Mouse (Mus musculus) forebrain, embryonic 14.5 days (tissue): ENCODE results near the gene Drd3. TPM values are rescaled to one million over a fixed set of nuclear protein-coding genes. Genes with fewer than 3 reads are reported as not detected.

Experiments used
- ATAC-seq: fragments of 200-750 bp; cut with Nextera tagmentation; 2 replicates; pipeline ENCODE4 v1.8.0; 2017; ENCODE audit warnings: mild to moderate bottlenecking, moderate library complexity
- DNase-seq: peaks from one replicate; pipeline ENCODE4 v3.0.0-alpha.2; 2015; ENCODE audit warnings: low spot score
- H3K27ac ChIP-seq: fragments of 300-500 bp; sonication (generic); 2 replicates; pipeline ENCODE4 v1.5.1; 2014; ENCODE audit warnings: low read depth, mild to moderate bottlenecking, control low read depth, low read length, moderate library complexity
- H3K27me3 ChIP-seq: fragments of 300-500 bp; sonication (generic); replicated peaks from 2 replicates; pipeline ENCODE4 v1.6.1; 2014; ENCODE audit warnings: low read length, control low read depth, mixed read lengths; ENCODE audit not compliant: control insufficient read depth, insufficient read depth
- H3K36me3 ChIP-seq: fragments of 300-500 bp; sonication (generic); 2 replicates; pipeline ENCODE4 v1.6.1; 2014; ENCODE audit warnings: low read length, control low read depth; ENCODE audit not compliant: control insufficient read depth, insufficient read depth
- H3K4me1 ChIP-seq: fragments of 300-500 bp; sonication (generic); 2 replicates; pipeline ENCODE4 v1.6.1; 2014; ENCODE audit warnings: antibody characterized with exemption, low read length, control low read depth; ENCODE audit not compliant: control insufficient read depth, insufficient read depth
- H3K4me2 ChIP-seq: fragments of 300-500 bp; sonication (generic); 2 replicates; pipeline ENCODE4 v1.6.1; 2014; ENCODE audit warnings: mild to moderate bottlenecking, control low read depth, low read length
- H3K4me3 ChIP-seq: fragments of 300-500 bp; sonication (generic); 2 replicates; pipeline ENCODE4 v1.5.1; 2014; ENCODE audit warnings: low read depth, low read length, control low read depth
- H3K9ac ChIP-seq: fragments of 300-500 bp; sonication (generic); 2 replicates; pipeline ENCODE4 v1.6.1; 2014; ENCODE audit warnings: mild to moderate bottlenecking, low read length, control low read depth, moderate library complexity
- H3K9me3 ChIP-seq: fragments of 300-500 bp; sonication (generic); replicated peaks from 2 replicates; pipeline ENCODE4 v1.6.1; 2016; ENCODE audit warnings: low read length, control low read depth, mixed read lengths; ENCODE audit not compliant: control insufficient read depth
- WGBS: fragments of 180-500 bp; shearing (Covaris S2); extraction: QIAGEN DNeasy Blood & Tissue Kit; methylation state at CpG from one replicate; pipeline ENCODE4 v1.1.7; 2014; 5-methylcytosine and 5-hydroxymethylcytosine counted together
- microRNA-seq: library from miRNA; unstranded; fragments of <30 nt; microRNA quantifications from one replicate; pipeline ENCODE4, GENCODE M21; 2016
- polyA plus RNA-seq: library from polyadenylated mRNA; unstranded; fragments of >200 nt; fragmentation: Nextera tagmentation; extraction: Ambion mirVana; gene quantifications from 2 replicates; pipeline ENCODE4 v1.2.1, GENCODE M21; 2014

Drd3 gene
- polyA plus RNA-seq, 1 experiment from 2014 or later, result 0.13 TPM

DNA sequence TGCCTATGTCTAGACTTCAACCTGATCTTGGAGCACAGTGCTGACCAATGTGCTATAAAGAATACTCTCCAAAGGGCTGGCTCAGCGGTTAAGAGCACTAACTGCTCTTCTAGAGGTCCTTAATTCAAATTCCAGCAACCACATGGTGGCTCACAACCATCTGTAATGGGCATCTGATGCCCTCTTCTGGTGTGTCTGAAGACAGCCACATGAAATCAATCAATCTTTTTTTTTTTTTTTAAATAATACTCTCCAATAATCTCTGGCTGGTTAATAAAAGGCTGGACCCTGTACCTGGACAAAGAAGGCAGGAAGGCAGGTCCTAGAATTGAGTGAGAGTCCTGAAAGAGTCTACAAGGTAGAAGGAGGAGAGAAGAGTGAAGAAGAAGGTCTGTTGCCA is 96.0 kb downstream of the Drd3 start:
- Histone ChIP-seq H3K9ac (no peak overlapping the region), H3K27me3 (no peaks in the 10 kb centered on the region), H3K36me3 (no peaks in the 10 kb centered on the region), H3K4me3 (no peak overlapping the region), H3K4me2 (no peak overlapping the region), H3K27ac (no peak overlapping the region), H3K4me1 (no peaks in the 10 kb centered on the region), H3K9me3 (no peaks in the 10 kb centered on the region)
- DNase-seq, result no peak
- ATAC-seq, result no peak
- 61% methylated on average over 1 of the region's 1 CpGs for WGBS

DNA sequence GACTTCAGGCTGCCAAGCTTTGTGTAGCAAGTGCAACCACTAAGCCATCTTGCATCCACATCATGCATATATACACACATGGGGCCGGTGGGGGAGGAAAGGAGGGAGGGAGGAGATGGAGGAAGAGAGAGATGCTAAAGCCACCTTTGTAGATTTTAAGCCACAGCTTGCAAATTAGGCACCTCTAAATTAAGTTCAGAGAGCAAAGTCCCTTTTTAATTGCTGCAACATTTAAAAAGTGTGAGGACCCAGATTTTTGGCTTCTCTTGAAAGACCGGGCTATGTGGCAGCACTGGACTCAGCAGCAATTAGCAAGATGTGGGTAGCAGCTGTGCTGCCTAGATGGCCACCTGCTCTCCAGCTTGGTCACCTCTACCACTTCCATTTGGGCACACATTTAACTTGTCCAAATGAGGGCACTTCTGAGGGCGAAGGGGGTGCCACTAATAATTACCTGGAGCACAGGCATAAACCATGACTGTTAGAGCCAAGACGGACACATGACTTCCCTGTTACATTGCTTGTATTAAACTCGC is 105.2 kb downstream of the Drd3 start:
- H3K27me3 ChIP-seq, result no peaks in the 10 kb centered on the region
- no peak overlapping the region for H3K27ac ChIP-seq
- ATAC-seq, result peak; percentile 42
- 79% methylated on average over 5 of the region's 5 CpGs for WGBS
- H3K36me3 ChIP-seq, result peaks cover 21% of the 10 kb centered on the region
- DNase-seq, result peak; percentile 51
- no peaks in the 10 kb centered on the region for H3K9me3 ChIP-seq
- no peaks in the 10 kb centered on the region for H3K4me1 ChIP-seq
- no peak overlapping the region for H3K4me3 ChIP-seq
- no peak overlapping the region for H3K9ac ChIP-seq
- H3K4me2 ChIP-seq, result no peak overlapping the region

GRCm38 (mm10) chr16:43860624-43861023 is 106.8 kb downstream of the Drd3 start:
- no peak for DNase-seq
- Histone ChIP-seq H3K9me3 (no peaks in the 10 kb centered on the region), H3K4me1 (no peaks in the 10 kb centered on the region), H3K4me2 (no peak overlapping the region), H3K27ac (no peak overlapping the region), H3K9ac (no peak overlapping the region), H3K4me3 (no peak overlapping the region), H3K36me3 (peaks cover 25% of the 10 kb centered on the region), H3K27me3 (no peaks in the 10 kb centered on the region)
- 78% methylated on average over 6 of the region's 6 CpGs for WGBS
- ATAC-seq, result no peak

DNA sequence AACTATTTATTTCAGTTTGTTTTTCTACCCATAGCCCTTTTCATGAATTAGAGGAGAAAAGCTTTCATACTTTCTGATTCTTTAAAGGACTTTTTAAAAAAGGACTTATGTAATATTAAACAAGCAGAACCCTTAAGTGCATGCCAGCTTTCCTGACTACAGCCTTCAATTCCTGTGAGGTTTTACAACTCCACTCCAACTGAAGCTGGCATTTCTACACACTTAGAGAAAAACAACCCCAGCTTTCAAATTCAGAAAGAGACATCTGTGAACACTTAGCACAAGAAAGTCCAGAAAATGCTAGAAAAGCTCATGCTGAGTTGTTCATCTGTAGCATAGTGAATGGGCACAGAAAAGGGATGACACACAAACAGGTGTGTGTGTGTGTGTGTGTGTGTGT is 116.0 kb downstream of the Drd3 start:
- no peaks in the 10 kb centered on the region for H3K27me3 ChIP-seq
- no peaks in the 10 kb centered on the region for H3K4me1 ChIP-seq
- no peak overlapping the region for H3K4me2 ChIP-seq
- no peak overlapping the region for H3K4me3 ChIP-seq
- DNase-seq (no peak), ATAC-seq (no peak)
- H3K27ac ChIP-seq, result no peak overlapping the region
- no peaks in the 10 kb centered on the region for H3K9me3 ChIP-seq
- H3K9ac ChIP-seq, result no peak overlapping the region
- peaks cover 50% of the 10 kb centered on the region for H3K36me3 ChIP-seq

DNA sequence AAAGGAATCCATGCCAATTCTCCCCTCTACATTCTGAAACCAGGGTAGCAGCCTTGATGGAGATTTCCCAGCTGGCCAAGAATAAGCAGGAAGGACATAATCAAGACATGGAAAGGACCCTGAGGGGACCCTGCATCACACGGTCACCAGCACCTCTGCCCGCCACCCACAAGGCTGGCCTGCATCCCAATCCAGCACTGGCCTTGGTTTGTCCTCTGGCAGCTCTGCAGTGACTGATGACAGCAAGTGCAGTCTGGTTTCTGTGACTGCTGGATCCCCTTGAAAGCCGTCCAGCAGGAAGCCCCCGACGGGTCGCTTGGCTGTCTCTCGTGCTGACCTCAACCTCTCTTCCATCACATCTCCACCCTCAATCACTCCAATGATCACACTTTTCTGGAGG is 117.6 kb downstream of the Drd3 start:
- Histone ChIP-seq H3K4me1 (no peaks in the 10 kb centered on the region), H3K9ac (no peak overlapping the region), H3K9me3 (no peaks in the 10 kb centered on the region), H3K4me3 (no peak overlapping the region), H3K4me2 (no peak overlapping the region), H3K27ac (no peak overlapping the region), H3K27me3 (no peaks in the 10 kb centered on the region), H3K36me3 (peaks cover 64% of the 10 kb centered on the region)
- DNase-seq (no peak), ATAC-seq (no peak)
- WGBS, result 91% methylated on average over 7 of the region's 7 CpGs

Small RNA genes within 50 kb of the gene (microRNA-seq; reads per million reads assigned to microRNA genes)
- gene Gm25996, result not detected

Other genes starting within 250 kb of the Drd3 start
- not detected in 2 replicates for gene Tigit, start 89.9 kb upstream of the Drd3 start, polyA plus RNA-seq
- gene Ccdc191, start 135.8 kb downstream of the Drd3 start, polyA plus RNA-seq, result 6.6 and 6.7 TPM in 2 replicates
- 27.7 and 32.7 TPM in 2 replicates for gene Qtrt2, start 172.8 kb downstream of the Drd3 start, polyA plus RNA-seq
- 1.3 and 2.4 TPM in 2 replicates for gene Zdhhc23, start 225.8 kb downstream of the Drd3 start, polyA plus RNA-seq